Mouse (Mus musculus) gastrocnemius, adult 18-20 months (tissue): Measurements from ENCODE around the gene Unc5c. TPM values are rescaled to one million over a fixed set of nuclear protein-coding genes. Genes with fewer than 3 reads are reported as not detected.

Experiments
- DNase-seq: peaks from one replicate; pipeline ENCODE4 v3.0.0; 2021; ENCODE audit warnings: low spot score
- long read RNA-seq, 2 experiments: library from polyadenylated mRNA; stranded (forward); transcript quantifications; one replicate each; pipeline ENCODE4 v2.0.0; 2021
- total RNA-seq, 2 experiments: library from RNA; stranded (reverse); gene quantifications; 2 replicates each; pipeline ENCODE4 v1.2.3; 2021

Unc5c gene
- under 1 TPM in 1 of 2 experiments, not detected in 1; 0.02 TPM for total RNA-seq
- long read RNA-seq, experiment 1, result 0 reads
- long read RNA-seq, experiment 2, partial matches to known transcripts, result 0 of 1 reads
- long read RNA-seq, experiment 2, other reads (novel, unspliced or antisense), result 1 of 1 reads

DNA sequence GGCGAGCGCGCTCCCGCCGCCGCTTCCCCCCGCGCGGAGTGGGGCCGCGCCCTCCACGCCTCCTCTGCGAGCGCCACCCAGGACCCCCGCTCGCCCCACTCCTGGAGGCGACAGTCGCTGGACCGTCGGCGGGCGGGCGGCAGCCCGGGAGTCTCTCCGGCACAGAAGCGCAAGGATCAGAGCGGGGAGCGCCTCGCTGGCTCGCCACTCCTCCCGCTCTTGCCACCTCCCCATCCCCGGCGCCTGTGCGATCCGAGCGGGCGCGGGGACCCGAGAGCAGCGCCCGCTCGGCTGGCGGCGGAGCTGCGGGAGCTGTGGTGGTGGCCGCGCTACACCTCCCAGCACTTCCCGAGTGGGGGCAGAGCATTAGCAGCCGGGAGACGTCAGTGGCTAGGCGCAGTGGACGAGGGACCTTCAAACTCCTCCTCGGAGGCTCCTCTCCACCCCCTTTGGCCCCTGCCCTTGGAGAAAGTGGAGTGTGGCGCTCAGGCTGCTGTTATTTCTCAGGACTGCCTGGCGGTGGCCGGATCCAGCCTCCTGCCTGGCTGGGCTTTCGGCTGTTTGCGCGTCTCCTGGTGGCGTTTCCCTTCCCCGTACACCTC is at the start of gene Unc5c:
Unc5c (plus strand) TSS at position 113 of the 602 bp plus-strand sequence.
- DNase-seq, result no peak

DNA sequence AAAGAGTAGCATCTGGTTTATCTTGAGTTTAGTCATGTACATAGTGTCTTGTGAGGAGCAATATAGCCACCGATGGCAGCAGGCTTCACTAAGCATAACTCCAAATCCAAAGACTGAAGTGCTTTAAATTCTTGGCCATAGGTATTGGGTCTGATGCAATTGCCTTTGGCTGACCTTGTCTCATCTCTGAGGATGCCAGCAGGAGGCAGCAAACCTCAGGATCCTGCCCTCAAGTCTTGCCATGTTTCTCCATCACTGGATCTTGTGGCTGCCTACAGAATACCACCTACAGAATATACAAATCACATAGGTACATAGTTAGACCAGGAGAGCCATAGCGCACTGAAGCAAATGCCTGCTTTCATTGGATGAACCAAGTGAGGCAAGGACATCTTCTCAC is 7.5 kb upstream of the Unc5c start:
- no peak for DNase-seq

- DNase-seq, result no peak
Measured at GRCm38 (mm10) chr3:141462482-141462881, 2.5 kb upstream of the Unc5c start.

DNA sequence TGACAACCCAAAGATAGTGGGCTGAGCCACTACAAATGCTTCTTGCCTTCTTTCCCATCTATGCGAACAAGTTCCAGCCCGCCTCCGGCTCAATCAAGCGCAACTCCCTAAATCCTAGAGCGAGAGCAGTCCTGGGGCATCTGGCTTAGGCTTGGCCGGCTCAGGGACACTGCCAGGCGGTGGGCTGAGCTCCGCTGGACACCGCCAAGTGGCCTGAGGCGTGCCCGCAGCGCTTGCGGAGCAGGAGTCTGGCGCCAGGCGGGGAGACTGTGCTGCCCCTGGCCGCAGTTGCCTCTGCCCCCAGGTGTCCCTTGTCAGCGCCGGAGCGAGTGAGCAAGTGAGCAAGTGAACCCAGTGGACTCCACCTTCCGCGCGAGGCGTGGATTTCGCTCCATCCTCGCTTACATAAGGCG is 319 bp upstream of the Unc5c start:
- DNase-seq, result no peak

DNA sequence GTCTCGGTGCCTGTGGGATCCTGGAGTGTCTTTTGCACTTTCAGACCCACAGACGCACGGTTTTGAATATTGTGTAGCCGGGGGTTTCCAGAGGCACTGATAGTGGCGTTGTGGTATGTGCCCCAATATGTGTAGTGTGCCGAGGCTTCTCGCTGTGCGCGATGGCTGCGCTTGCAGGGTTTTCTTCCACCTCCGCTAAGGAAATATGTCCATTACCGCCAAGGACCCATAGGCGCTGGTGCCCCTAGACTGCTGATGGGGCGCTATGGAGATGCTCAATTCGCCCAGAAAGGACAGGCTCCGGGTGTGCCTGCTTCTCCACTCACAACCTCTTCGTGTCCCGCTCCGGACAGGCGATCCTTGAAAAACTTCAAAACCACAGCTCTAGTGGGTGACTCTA is 1.0 kb downstream of the Unc5c start:
- DNase-seq, result no peak

DNA sequence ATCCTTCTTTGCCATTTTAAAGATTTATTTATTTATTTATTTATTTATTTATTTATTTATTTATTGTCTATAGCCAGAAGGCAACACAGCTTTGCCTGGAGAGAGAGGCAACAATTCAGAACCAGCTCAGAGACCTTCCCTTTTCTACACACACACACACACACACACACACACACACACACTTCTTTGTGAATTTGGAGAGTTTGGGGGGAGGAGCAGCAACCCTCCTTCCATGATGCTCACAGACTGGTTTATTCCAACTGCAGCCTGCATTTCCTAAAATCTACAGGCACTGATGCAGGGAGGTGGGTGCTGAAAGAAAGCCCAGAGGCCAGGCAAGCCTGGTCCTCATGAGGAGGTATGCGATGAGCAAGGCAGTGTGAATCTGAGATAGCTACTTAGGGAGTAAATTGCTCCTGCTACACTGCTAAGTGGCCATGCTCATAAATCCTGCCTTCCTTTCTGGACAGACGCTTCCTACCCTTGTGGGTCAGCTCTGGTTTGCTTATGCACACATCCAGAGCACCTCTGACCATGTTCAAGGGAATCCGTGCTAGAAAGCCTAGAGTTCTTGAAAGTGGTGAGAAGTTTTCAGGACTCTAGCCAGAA is 1.8 kb downstream of the Unc5c start:
- no peak for DNase-seq

DNA sequence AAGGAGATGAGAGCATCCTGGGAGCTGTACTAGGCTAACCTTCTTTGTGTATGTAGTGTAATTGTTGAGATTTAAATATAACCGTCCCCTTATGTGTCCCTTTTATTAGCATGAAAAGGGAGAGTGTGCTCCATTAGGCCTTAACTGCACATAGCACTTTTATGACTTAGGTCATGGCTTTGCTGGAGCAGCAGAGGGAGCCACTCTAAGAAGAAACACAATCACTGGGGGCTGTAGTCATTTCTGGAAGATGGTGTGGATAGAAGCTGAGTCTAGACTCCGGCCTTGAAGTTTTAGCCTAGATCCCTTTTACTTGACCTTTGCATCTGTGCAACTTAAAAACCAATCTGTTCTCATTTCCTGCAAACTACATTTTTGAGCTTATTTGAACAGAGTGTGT is 4.3 kb downstream of the Unc5c start:
- no peak for DNase-seq

DNA sequence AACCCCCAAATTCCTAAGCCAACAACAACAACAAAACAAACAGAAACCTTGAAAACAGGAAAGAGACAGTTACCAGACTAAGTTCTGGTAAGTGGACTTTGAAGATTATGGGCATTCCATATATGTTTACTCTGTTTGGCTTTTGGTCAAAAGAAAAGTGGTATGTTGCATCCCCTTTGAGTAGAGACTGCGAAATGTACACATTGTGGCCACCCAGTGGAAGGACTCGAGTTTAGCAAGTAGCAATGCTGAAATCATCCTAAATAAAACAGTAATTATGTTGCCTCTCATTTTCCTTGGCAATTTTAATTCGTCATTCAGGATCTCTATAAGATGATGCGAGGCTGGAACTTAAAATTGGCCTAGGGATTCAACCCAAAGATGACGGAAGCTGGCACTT is 8.2 kb downstream of the Unc5c start:
- no peak for DNase-seq

DNA sequence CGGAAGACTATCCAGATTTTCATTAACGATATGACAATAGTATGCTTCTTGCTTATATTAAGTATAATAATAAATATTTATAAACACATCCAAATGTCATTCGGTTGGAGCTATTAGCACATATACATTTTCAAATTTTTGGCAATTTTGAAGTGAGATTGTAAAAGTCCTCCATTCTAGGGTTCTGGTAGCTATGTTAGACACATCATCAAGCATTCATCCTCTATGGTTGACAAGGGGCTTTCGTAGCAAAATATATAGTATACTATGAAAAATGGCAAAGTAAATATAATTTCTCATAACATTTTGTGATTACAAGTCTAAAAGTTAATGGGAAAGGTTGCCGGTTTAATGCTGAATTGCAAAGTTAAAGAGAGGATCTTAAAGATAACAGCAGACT is 10.4 kb downstream of the Unc5c start:
- no peak for DNase-seq

GRCm38 (mm10) chr3:141475919-141476318 is 10.9 kb downstream of the Unc5c start:
- DNase-seq, result no peak

DNA sequence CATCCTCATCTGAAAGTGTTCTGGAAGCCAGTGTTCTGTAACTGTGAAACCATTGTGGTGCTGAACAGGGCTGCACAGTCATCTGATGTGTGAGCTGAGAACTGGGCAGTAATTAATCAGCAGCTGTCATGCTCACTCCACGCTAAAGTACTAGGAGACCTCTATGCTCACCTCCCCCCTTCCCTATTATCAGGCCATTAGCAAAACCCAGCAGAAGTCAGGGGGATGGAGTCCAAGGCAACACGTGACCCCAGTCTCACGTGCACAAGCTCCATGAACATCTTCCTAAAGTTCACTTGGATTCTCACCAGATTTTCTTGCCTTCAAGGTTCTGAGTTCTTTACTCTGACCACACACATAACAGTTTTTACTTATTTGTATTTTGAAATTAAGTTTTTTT is 11.7 kb downstream of the Unc5c start:
- no peak for DNase-seq

DNA sequence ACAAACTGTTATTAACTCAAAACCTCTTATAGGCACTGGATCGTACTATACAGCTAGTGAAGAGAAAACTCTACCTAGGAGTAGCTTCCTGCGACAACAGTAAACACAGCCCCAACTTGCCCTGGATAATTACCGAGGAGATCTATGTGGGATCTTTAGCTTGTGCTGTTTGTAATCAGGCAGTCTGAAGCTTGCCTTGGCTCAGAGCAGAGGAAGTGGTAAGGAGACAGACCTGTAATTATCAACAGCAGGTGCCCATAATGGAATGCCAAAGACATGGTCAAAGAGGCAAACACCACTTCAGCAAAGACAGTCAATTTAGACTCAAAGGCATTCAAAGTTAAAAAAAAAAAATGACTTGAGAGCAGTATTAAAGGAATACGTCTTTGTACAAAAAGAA is 17.4 kb downstream of the Unc5c start:
- no peak for DNase-seq

DNA sequence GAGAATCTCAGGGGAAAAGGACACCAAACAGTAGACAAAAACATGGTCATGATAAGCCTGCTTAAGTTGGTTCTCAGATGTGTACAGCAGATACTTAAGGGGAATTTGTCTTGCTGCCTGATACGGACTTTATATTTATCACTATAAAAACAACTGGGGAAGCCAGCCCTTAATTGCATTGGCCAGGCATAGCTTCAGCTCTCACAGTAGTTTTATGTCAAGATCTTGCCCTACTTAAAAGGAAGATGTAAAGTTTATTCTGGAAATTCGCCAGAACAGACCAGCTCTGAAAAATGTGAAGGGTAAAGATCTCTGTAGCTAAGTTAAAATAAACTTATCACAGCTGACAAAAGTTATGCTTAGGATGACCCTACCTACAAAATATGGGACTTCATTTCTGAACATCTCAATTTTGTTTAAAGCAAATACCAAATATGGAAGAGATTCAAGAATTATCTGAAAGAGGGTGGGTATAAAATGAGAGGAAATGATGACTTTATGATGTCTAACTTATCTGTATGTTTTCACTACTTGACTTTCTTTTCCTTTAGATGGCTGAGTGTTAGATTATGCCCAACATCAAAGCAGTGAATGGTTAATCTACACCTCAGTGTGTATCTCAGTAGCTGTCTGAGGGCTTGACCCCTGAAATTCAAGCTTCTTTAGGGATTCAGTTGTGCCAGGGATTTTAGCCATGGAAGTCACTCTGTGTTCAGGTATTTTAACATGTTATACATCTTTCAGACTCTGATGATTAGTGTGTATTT is 18.8 kb downstream of the Unc5c start:
- no peak for DNase-seq

DNA sequence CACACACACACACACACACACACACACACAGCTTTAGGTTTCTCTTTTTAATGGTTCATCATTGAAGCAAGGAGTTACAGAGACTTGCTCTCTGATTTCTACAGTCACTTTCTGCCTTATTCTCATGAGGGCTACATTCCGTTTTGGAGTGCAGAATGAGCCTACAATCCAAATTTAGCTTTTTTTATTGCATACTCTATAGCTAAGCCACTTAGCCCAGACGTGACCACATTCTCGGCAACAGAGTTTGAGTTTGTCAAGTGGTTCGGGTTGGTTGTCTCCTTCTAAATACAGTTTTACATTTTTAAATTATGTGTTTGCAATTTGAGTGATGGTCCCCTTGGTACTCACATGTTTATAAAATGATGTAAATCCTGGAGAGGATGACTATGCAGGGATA is 20.2 kb downstream of the Unc5c start:
- DNase-seq, result no peak

DNA sequence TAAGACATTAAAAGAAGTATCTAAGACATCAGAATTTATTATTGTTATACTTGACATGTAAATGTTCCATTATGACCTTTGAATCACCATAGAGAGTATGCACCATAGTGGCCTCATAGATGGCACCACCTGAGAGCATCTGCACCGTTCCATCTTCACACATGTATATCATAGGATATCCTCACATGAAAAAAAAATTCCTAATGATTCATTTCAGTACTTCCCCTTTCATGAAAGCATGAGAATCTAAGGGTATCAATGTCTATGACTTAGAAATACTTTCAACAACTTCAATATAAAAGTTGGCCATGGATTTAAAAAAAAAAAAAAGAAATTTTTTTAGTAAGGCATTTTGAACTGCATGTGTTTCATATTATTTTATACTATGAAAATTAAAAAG is 25.6 kb downstream of the Unc5c start:
- DNase-seq, result no peak

- no peak for DNase-seq
Measured at GRCm38 (mm10) chr3:141491272-141491950, 26.4 kb downstream of the Unc5c start.

GRCm38 (mm10) chr3:141491951-141492310 is 26.9 kb downstream of the Unc5c start:
- no peak for DNase-seq

DNA sequence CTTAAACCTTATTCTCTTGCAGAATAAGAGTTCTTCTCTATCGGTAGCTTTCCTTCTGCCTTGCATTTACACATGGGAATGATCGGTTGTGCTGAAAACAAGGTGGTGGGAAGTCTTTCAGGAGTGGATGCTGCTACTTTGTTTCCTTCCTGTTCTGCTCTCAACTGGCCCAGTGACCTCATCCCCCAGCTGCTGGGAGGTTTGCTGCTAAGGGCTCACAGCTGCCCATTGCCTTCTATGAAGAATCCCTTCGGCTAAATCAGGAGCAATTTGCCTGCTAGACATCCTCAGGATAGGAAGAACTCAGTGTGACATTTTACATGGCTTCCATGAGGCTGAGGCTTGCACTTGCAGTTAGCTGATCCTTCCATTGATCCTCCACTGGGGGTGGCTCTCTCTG is 28.0 kb downstream of the Unc5c start:
- no peak for DNase-seq

GRCm38 (mm10) chr3:141498348-141499056 is 33.5 kb downstream of the Unc5c start:
- no peak for DNase-seq

DNA sequence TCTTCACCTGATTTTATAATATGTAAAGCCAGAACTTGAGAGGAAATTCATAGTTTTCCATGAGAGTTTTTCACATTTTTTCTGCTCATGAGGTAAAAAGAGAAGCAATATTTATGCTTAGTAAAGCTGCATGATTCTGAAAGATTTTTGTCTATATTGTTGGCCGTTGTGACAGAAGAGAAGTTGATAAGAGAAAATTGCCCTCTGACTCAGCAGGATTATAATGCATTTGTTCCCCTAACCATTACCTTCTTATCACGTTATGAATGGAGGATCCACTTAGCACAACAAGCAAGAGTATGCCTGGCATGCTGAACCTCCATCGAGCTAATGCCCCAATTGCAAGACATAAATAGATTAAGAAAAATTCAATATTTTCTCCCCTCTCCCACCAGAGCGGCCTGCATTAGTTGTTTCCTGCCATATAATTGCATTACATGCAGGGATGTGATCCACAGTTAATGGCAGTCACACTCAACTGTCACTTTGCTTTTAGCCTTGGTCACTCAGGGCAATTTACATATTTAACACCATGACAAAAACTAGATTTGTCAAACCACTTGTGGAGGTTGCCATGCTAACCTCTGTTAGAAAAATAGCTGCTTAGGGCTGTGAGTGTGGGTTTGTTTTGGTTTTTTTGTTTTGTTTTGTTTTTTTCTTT is 37.0 kb downstream of the Unc5c start:
- DNase-seq, result no peak

DNA sequence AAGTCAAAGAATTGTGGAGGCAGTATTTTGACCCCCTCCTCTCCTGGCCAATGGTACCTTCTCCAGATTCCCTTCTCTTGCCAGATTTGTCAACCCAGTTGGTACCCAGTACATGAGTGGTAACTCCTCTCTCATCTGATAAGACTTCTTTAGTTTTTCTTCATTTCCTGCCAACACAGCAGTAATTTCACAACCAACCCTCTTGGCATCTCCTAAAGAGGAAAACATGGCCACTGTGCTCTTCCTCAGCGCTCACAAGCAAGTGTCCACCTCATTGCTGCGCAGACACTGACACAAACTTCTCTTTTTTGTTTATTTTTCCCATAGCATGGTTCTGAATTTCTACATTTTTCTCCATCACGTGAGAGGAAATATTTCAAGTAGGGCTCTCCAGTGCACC is 38.3 kb downstream of the Unc5c start:
- no peak for DNase-seq
